ENCODE assay signal across 25 mouse cellular contexts in the genomic region with DNA sequence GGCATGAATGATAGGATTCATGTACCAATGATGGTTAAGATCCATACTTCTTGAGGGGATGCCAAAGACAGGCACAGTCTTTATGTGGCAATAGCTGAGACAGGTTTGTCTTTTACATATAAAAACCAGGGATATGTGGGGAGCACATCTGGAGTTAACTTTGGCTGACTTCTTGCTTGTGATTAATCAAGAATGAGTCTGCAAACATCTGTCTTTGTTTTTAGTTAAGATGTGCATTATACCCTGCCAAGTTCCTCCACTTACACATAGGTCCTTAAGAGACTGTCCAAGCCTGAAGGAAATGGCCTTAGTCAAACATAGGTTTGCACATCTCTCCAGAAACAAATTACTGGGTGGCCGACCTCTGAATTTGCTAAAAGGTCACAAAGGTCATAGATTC.
"Had no signal": no experiment of that assay in that cellular context is flagged by ENCODE, and none has a peak within 500 bp of the region (broad histone marks: within the 10 kb centered on the region; RNA-seq: fewer than 3 reads in every experiment).

No protein-coding gene starts in this region.

- H3K36me3 ChIP-seq: heart, embryonic 10.5 days; heart, embryonic 12.5 days; hindbrain, embryonic 10.5 days; hindbrain, embryonic 12.5 days; intestine, embryonic 15.5 days; limb, embryonic 13.5 days; liver, embryonic 13.5 days; liver, embryonic 15.5 days had no signal

- H3K4me3 ChIP-seq: heart, embryonic 10.5 days; heart, embryonic 12.5 days; hindbrain, embryonic 10.5 days; hindbrain, embryonic 12.5 days; intestine, embryonic 15.5 days; layer of hippocampus, adult 2 months; left cerebral cortex, adult 2 months; limb, embryonic 13.5 days; liver, embryonic 13.5 days; liver, embryonic 15.5 days had no signal

- ATAC-seq: hindbrain, embryonic 16.5 days; inflammation-experienced regulatory T-cells, adult 6 months; intestine, embryonic 15.5 days; intestine, postnatal 0 days had no signal

- H3K27ac ChIP-seq: heart, embryonic 10.5 days; hindbrain, embryonic 10.5 days; hindbrain, embryonic 12.5 days; hindbrain, embryonic 14.5 days; intestine, embryonic 15.5 days; layer of hippocampus, adult 2 months; left cerebral cortex, adult 2 months; limb, embryonic 13.5 days; liver, embryonic 13.5 days; liver, embryonic 15.5 days had no signal

- H3K27me3 ChIP-seq: heart, embryonic 12.5 days; hindbrain, embryonic 12.5 days; intestine, embryonic 15.5 days; limb, embryonic 13.5 days; liver, embryonic 13.5 days; liver, embryonic 15.5 days had no signal

- H3K4me2 ChIP-seq: heart, embryonic 12.5 days; hindbrain, embryonic 12.5 days; hindbrain, embryonic 14.5 days; intestine, embryonic 15.5 days; limb, embryonic 13.5 days; liver, embryonic 11.5 days; liver, embryonic 13.5 days; liver, embryonic 15.5 days had no signal

- H3K4me1 ChIP-seq: heart, embryonic 10.5 days; hindbrain, embryonic 12.5 days; intestine, embryonic 15.5 days; limb, embryonic 13.5 days; liver, embryonic 13.5 days; liver, embryonic 15.5 days had no signal

- H3K9ac ChIP-seq: heart, embryonic 12.5 days; hindbrain, embryonic 12.5 days; hindbrain, embryonic 14.5 days; intestine, embryonic 15.5 days; limb, embryonic 13.5 days; liver, embryonic 13.5 days; liver, embryonic 15.5 days had no signal

- DNase-seq: gastrocnemius, postnatal 14 days; heart, adult 18-20 months; heart, postnatal 10 days; heart, postnatal 4 days; kidney, adult 18-20 months; kidney, adult 8-10 months; kidney, postnatal 10 days; kidney, postnatal 25 days; kidney, postnatal 4 days; liver; liver, embryonic 13.5 days had no signal

- H3K9me3 ChIP-seq: heart, embryonic 10.5 days; heart, embryonic 12.5 days; hindbrain, embryonic 10.5 days; hindbrain, embryonic 12.5 days; intestine, embryonic 15.5 days; limb, embryonic 13.5 days; liver, embryonic 13.5 days; liver, embryonic 15.5 days had no signal
